Mouse (Mus musculus) E14TG2a.4 (cell line): Measurements from ENCODE around the gene Lrrc4c.

Experiments
- H3K27me3 ChIP-seq: 2 replicates; pipeline ENCODE4 v1.6.1; 2014; ENCODE audit warnings: low read length, control low read depth; ENCODE audit not compliant: insufficient read depth
- H3K36me3 ChIP-seq: 2 replicates; pipeline ENCODE4 v1.6.1; 2014; ENCODE audit warnings: low read length, control low read depth; ENCODE audit not compliant: insufficient read depth
- H3K4me1 ChIP-seq: replicated peaks from 2 replicates; pipeline ENCODE4 v1.6.1; 2014; ENCODE audit warnings: low read depth, low read length, control low read depth
- H3K4me3 ChIP-seq: replicated peaks from 2 replicates; pipeline ENCODE4 v1.5.1; 2014; ENCODE audit warnings: mild to moderate bottlenecking, low read length
- H3K9me3 ChIP-seq: 2 replicates; pipeline ENCODE4 v1.6.1; 2014; ENCODE audit warnings: low read length, control low read depth
- CTCF ChIP-seq: conservative IDR thresholded peaks from 2 replicates; pipeline ENCODE4 v1.5.1; 2014; ENCODE audit warnings: low read length
- NANOG ChIP-seq: IDR thresholded peaks from 2 replicates; pipeline ENCODE4 v1.6.1; 2014; ENCODE audit warnings: borderline replicate concordance, low read length, mixed read lengths
- POU5F1 ChIP-seq: IDR thresholded peaks from 2 replicates; pipeline ENCODE4 v1.6.1; 2014; ENCODE audit warnings: low read length, borderline replicate concordance

Gene Lrrc4c

DNA sequence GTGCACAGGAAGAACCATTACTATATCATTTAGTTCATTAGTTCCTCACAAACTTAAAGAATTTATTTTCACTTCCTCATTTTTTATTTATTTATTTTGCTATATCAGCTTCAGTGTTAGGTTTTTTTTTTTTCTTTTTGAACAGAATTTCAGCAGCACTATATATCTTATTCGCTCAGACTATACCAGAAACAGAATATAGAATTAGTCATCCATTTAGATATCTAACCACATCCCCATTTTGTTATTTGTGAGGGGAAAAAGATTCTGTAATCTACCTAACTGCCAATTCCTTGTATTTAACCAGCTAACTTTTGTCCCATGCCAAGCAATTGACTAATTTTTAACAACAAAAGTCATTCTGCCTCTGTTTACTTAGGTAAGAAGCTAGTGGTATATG, 1300.6 kb downstream of the Lrrc4c start:
- TF ChIP-seq POU5F1 (no peak), CTCF (no peak), NANOG (no peak)
- Histone ChIP-seq H3K9me3 (peaks cover 7% of the 10 kb centered on the region; the same call in 1 of the 2 replicates), H3K27me3 (no peaks in the 10 kb centered on the region)

GRCm38 (mm10) chr2:97639941-97640340, 1322.0 kb downstream of the Lrrc4c start:
- Histone ChIP-seq H3K9me3 (peaks cover 3% of the 10 kb centered on the region; the same call in 1 of the 2 replicates), H3K4me3 (no peak overlapping the region), H3K36me3 (no peaks in the 10 kb centered on the region), H3K27me3 (no peaks in the 10 kb centered on the region), H3K4me1 (no peaks in the 10 kb centered on the region)
- TF ChIP-seq POU5F1 (no peak), NANOG (no peak), CTCF (no peak)

More for the DNA sequence above, 1300.6 kb downstream of the Lrrc4c start:
- H3K4me1 ChIP-seq = no peaks in the 10 kb centered on the region
- H3K4me3 ChIP-seq = no peak overlapping the region
- no peaks in the 10 kb centered on the region for H3K36me3 ChIP-seq

DNA sequence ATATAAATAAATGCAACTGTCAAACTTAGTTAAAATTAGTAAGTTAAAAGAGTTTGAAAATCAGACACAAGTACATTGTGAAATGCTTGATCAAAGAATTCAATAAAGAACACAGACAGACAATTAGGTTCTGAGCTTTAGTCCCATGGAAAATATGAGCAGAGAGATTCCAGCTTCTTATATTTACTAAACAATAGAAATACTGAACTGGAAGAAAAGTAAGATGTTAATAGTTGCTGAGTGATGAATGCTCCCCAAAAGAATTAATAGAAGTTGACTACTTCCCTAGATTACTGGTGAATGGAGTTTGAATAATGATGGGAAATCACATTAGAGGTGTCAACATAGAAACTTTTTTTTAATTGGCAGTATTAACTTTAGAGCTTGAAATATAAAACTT, 1323.7 kb downstream of the Lrrc4c start:
- Histone ChIP-seq H3K9me3 (peaks cover 3% of the 10 kb centered on the region; the same call in 1 of the 2 replicates), H3K4me3 (no peak overlapping the region), H3K4me1 (no peaks in the 10 kb centered on the region), H3K27me3 (no peaks in the 10 kb centered on the region), H3K36me3 (no peaks in the 10 kb centered on the region)
- no peak for TF ChIP-seq POU5F1

DNA sequence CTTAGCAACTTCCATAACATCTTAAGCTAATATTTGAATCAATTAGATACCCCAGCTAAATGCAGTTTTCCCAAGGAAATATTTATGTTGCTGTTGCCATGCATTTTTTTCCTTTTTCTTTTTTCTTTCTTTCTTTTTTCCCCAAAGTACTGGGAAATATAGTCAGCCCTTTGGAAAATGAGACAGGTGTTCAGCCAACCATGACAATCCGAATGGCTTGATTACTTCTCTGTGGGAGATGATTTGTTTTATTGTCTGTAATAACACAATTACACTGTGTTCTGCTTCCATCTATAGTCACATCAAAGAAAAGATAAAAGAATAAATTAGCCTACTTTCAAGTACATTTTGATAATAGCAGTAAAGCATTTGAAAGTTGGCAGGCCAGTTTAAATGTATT, 1334.7 kb downstream of the Lrrc4c start:
- Histone ChIP-seq H3K9me3 (no peaks in the 10 kb centered on the region), H3K4me3 (no peak overlapping the region), H3K4me1 (no peaks in the 10 kb centered on the region), H3K27me3 (no peaks in the 10 kb centered on the region), H3K36me3 (no peaks in the 10 kb centered on the region)
- TF ChIP-seq CTCF (no peak), NANOG (no peak), POU5F1 (no peak)
